Mouse (Mus musculus) gastrocnemius, adult 18-20 months (tissue): Measurements from ENCODE around the gene Utrn. TPM values are rescaled to one million over a fixed set of nuclear protein-coding genes. Genes with fewer than 3 reads are reported as not detected.

Experiments
- total RNA-seq, 2 experiments: library from RNA; stranded (reverse); gene quantifications; 2 replicates each; pipeline ENCODE4 v1.2.3; 2021

Utrn gene
- total RNA-seq, 2 experiments from 2014 or later: 17.6 to 20.4 TPM

Other genes with a start within 250 kb of the Utrn start
- gene Stx11, start 94.9 kb upstream of the Utrn start, total RNA-seq: under 1 TPM; 0.46 to 0.47 TPM
- 1 to 10 TPM; 5.2 to 5.7 TPM for gene Sf3b5, start 136.0 kb upstream of the Utrn start, total RNA-seq
- 1 to 10 TPM in 1 of 2 experiments, under 1 TPM in 1; 0.88 to 1.1 TPM for gene Plagl1, start 191.1 kb upstream of the Utrn start, total RNA-seq